Mouse (Mus musculus): ENCODE results near the gene Ltbp3.
"Not testable (repeated sequence)": the region's sequence is repeated elsewhere in the genome, so short reads cannot be mapped to it uniquely, and the experiment has no call there.

DNA sequence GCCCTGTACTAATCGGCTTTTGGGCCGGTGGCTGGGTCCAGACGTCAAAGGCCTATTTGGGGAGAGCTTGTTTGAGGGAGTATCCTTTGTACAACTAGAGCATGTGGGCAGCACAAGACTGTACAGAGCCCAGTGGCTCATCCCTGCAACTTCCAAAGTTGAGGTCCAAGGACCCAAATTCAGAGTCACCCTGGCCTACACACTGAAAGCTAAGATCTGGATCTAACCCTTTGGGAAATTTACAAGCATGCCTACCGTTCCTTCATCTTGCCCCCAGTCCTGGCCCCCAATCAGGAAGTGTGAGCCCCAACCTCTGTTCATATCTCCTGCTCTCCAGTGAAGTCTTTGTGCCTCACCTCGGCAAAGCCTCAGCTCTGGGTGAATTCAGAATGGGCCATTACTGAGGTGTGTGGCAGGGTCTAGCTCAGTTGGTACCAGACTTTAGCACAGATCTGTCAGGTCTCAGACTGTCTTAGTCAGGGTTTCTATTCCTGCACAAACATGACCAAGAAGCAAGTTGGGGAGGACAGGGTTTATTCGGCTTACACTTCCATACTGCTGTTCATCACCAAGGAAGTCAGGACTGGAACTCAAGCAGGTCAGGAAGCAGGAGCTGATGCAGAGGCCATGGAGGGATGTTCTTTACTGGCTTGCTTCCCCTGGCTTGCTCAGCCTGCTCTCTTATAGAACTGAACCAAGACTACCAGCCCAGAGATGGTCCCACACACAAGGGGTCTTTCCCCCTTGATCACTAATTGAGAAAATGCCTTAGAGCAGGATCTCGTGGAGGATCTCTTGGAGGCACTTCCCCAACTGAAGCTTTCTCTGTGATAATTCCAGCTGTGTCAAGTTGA, 53.4 kb downstream of the Ltbp3 start:
- TF ChIP-seq GATA1, TAL1 (IDR thresholded peaks at IDR 0.05; ENCODE audit: low read length): not testable (repeated sequence)

Data from erythroblast, embryonic 14.5 days (primary cell).